Mouse (Mus musculus): ENCODE results near the gene Nfs1.
A peak's percentile ranks its signal among the peaks of the same experiment; 100 is the strongest.
"Not testable (repeated sequence)": the region's sequence is repeated elsewhere in the genome, so short reads cannot be mapped to it uniquely, and the experiment has no call there.

Gene Nfs1

GRCm38 (mm10) chr2:156145486-156146130 lies 1.6 kb upstream of the Nfs1 start:
- no peak for DNase-seq (ENCODE audit: low read depth, low spot score)

- DNase-seq (ENCODE audit: low read depth, low spot score): no peak
These were observed 619 bp downstream of the Nfs1 start for GRCm38 (mm10) chr2:156143367-156143766.

- no peak for DNase-seq (ENCODE audit: low read depth, low spot score)
These were observed 1.2 kb downstream of the Nfs1 start for GRCm38 (mm10) chr2:156142820-156143219.

GRCm38 (mm10) chr2:156135695-156136094 lies 8.3 kb downstream of the Nfs1 start:
- DNase-seq (ENCODE audit: low read depth, low spot score): no peak

- DNase-seq (ENCODE audit: low read depth, low spot score): peak; percentile 75
These were observed 9.8 kb downstream of the Nfs1 start for GRCm38 (mm10) chr2:156134161-156134560.

- no peak for DNase-seq (ENCODE audit: low read depth, low spot score)
These were observed 17.0 kb downstream of the Nfs1 start, which contains the start of gene Gm28036 for GRCm38 (mm10) chr2:156126992-156127391. Gene Gm28036 (minus strand): TSS chr2:156127092.

GRCm38 (mm10) chr2:156123731-156124130 lies 20.3 kb downstream of the Nfs1 start:
- no peak for DNase-seq (ENCODE audit: low read depth, low spot score)

- no peak for DNase-seq (ENCODE audit: low read depth, low spot score)
These were observed 24.4 kb downstream of the Nfs1 start for GRCm38 (mm10) chr2:156119566-156119965.

- DNase-seq (ENCODE audit: low read depth, low spot score): not testable (repeated sequence)
These were observed 31.9 kb downstream of the Nfs1 start for GRCm38 (mm10) chr2:156112080-156112423.

- peak; percentile 97 for DNase-seq (ENCODE audit: low read depth, low spot score)
These were observed 32.5 kb downstream of the Nfs1 start, which contains the start of the genes Cpne1 and Rbm12 for GRCm38 (mm10) chr2:156111358-156112079. Gene Cpne1 (minus strand): TSS chr2:156111965. Gene Rbm12 (minus strand): TSS chr2:156111978.

GRCm38 (mm10) chr2:156110627-156111357 lies 33.2 kb downstream of the Nfs1 start:
- DNase-seq (ENCODE audit: low read depth, low spot score): peak; percentile 80

- no peak for DNase-seq (ENCODE audit: low read depth, low spot score)
These were observed 52.1 kb downstream of the Nfs1 start for GRCm38 (mm10) chr2:156091926-156092325.

GRCm38 (mm10) chr2:156089799-156090198 lies 54.2 kb downstream of the Nfs1 start:
- DNase-seq (ENCODE audit: low read depth, low spot score): no peak

GRCm38 (mm10) chr2:156087391-156088110 lies 56.4 kb downstream of the Nfs1 start:
- DNase-seq (ENCODE audit: low read depth, low spot score): no peak

GRCm38 (mm10) chr2:156084541-156084940 lies 59.4 kb downstream of the Nfs1 start:
- DNase-seq (ENCODE audit: low read depth, low spot score): no peak

GRCm38 (mm10) chr2:156080391-156080790 lies 63.6 kb downstream of the Nfs1 start:
- DNase-seq (ENCODE audit: low read depth, low spot score): no peak

GRCm38 (mm10) chr2:156079674-156080073 lies 64.3 kb downstream of the Nfs1 start:
- DNase-seq (ENCODE audit: low read depth, low spot score): no peak

GRCm38 (mm10) chr2:156079183-156079560 lies 64.8 kb downstream of the Nfs1 start:
- DNase-seq (ENCODE audit: low read depth, low spot score): no peak

- DNase-seq (ENCODE audit: low read depth, low spot score): no peak
These were observed 65.4 kb downstream of the Nfs1 start for GRCm38 (mm10) chr2:156078421-156079182.

- no peak for DNase-seq (ENCODE audit: low read depth, low spot score)
These were observed 66.5 kb downstream of the Nfs1 start for GRCm38 (mm10) chr2:156077461-156077860.

GRCm38 (mm10) chr2:156073725-156074124 lies 70.3 kb downstream of the Nfs1 start:
- no peak for DNase-seq (ENCODE audit: low read depth, low spot score)
